In genomic region chr2:24733157-24733556, GRCm38 (mm10) we compare ENCODE assay signal across 10 mouse cellular contexts.
"Had no signal": no experiment of that assay in that cellular context is flagged by ENCODE, and none has a peak within 500 bp of the region (broad histone marks: within the 10 kb centered on the region; RNA-seq: fewer than 3 reads in every experiment).

No protein-coding gene starts in this region.

- H3K4me1 ChIP-seq: limb, embryonic 15.5 days; liver, embryonic 13.5 days had no signal

- H3K4me2 ChIP-seq: limb, embryonic 15.5 days; liver, embryonic 13.5 days had no signal

- H3K9ac ChIP-seq: limb, embryonic 15.5 days; liver, embryonic 13.5 days had no signal

- H3K27me3 ChIP-seq: limb, embryonic 15.5 days; liver, embryonic 13.5 days had no signal

- H3K4me3 ChIP-seq: limb, embryonic 15.5 days; liver, embryonic 13.5 days had no signal

- H3K9me3 ChIP-seq: limb, embryonic 15.5 days; liver, embryonic 13.5 days had no signal

- DNase-seq: kidney, adult 8-10 months; kidney, postnatal 25 days; layer of hippocampus, postnatal 36 days; liver, embryonic 13.5 days; lung, adult 18-20 months; lung, postnatal 36 days; midbrain, embryonic 14.5 days; right cerebral cortex, postnatal 14 days; thymus, postnatal 4 days had no signal

- H3K27ac ChIP-seq: limb, embryonic 15.5 days; liver, embryonic 13.5 days had no signal

- H3K36me3 ChIP-seq: limb, embryonic 15.5 days; liver, embryonic 13.5 days had no signal
